Mouse (Mus musculus): ENCODE results near the gene Svop. TPM values are rescaled to one million over a fixed set of nuclear protein-coding genes. Genes with fewer than 3 reads are reported as not detected.

The Svop gene
- polyA plus RNA-seq, 1 experiment from 2014 or later = 83.2 TPM

DNA sequence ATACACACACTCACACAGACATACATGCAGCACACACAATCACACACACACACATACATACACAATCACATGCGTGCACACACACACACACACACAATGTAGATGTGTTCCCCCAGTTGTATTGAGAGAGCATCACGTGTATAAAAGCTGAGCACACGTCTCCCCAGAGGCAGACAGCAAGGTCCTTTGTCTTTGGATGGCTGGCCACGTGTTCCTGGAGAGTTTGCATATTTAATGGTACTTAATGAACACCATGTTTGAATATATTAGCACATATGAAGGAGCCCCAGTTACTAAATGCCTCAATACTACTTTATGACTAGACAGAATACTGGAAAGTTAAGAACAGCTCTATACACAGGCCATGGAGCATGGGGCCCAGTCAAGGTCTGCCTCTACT is 27.4 kb downstream of the Svop start:
- Histone ChIP-seq H3K36me3 (peaks cover 51% of the 10 kb centered on the region), H3K4me3 (no peak overlapping the region), H3K27me3 (no peaks in the 10 kb centered on the region), H3K4me2 (no peak overlapping the region), H3K9ac (no peak overlapping the region), H3K4me1 (replicated peaks) (0 out of 2 replicates have a peak, but pooled peaks cover 4% of the 10 kb centered on the region), H3K9me3 (no peaks in the 10 kb centered on the region), H3K27ac (no peak overlapping the region)
- whole genome bisulfite sequencing = 44% methylated on average over 4 of the region's 4 CpGs
- no peak for ATAC-seq (ENCODE audit: low FRiP score)

DNA sequence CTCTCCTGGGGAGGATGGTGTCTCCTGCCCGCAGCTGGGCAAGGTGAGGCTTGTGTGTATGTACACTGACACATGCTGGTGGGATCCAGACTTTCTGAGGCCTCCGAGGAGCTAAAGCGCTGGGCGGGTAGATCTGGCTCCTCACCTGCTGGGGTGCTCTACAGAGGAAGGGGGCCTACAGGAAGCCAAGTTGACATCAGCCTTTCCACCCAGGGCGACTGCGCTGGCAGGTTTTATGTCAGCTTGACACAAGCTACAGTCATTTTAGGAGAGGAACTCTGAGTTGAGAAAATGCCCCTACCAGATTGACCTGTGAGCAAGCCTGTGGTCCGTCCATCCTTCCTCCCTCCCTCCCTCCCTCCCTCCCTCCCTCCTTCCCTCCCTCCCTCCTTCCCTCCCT is 29.7 kb downstream of the Svop start:
- no peak overlapping the region for H3K9ac ChIP-seq
- H3K4me3 ChIP-seq = no peak overlapping the region
- no peaks in the 10 kb centered on the region for H3K9me3 ChIP-seq
- ATAC-seq (ENCODE audit: low FRiP score) = no peak
- no peak overlapping the region for H3K4me2 ChIP-seq
- H3K27ac ChIP-seq = no peak overlapping the region
- 0 out of 2 replicates have a peak, but pooled peaks cover 4% of the 10 kb centered on the region for H3K4me1 ChIP-seq (replicated peaks)
- H3K36me3 ChIP-seq = peaks cover 64% of the 10 kb centered on the region
- WGBS = 55% methylated on average over 7 of the region's 7 CpGs
- no peaks in the 10 kb centered on the region for H3K27me3 ChIP-seq

DNA sequence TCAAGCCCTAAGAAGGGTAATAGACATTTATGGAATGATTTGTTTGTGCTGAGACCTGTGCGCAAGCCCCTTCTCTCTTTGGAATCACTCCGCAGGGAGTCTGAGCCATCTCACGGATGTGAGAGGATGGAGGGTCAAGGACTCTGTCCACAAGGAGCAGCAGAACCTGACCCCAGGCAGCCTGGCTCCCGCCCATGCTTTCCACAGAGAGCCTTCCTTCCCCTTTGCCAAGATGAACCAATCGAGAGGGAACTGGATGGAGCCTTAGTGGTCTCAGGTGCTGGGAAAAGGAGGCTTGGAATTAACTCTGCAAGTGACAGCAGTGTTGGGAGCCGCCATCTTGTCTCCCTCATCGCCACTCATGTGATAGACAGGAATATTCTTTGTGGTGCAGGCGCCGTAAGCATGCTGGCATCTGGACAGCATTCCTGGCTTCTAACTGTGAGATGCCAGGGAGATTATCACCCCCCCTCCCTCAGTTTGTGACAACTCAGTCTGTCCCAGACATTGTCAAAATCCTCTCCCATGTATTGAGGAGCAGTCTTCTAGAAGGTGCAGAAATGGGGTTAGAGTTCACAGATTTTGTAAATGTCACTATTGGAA is 34.1 kb downstream of the Svop start:
- H3K4me1 ChIP-seq (replicated peaks) = no peaks in the 10 kb centered on the region
- WGBS = 81% methylated on average over 9 of the region's 9 CpGs
- H3K27ac ChIP-seq = no peak overlapping the region
- no peak overlapping the region for H3K4me2 ChIP-seq
- no peak for ATAC-seq (ENCODE audit: low FRiP score)
- peaks cover 74% of the 10 kb centered on the region for H3K36me3 ChIP-seq
- H3K4me3 ChIP-seq = no peak overlapping the region
- H3K9me3 ChIP-seq = no peaks in the 10 kb centered on the region
- no peak overlapping the region for H3K9ac ChIP-seq
- no peaks in the 10 kb centered on the region for H3K27me3 ChIP-seq

DNA sequence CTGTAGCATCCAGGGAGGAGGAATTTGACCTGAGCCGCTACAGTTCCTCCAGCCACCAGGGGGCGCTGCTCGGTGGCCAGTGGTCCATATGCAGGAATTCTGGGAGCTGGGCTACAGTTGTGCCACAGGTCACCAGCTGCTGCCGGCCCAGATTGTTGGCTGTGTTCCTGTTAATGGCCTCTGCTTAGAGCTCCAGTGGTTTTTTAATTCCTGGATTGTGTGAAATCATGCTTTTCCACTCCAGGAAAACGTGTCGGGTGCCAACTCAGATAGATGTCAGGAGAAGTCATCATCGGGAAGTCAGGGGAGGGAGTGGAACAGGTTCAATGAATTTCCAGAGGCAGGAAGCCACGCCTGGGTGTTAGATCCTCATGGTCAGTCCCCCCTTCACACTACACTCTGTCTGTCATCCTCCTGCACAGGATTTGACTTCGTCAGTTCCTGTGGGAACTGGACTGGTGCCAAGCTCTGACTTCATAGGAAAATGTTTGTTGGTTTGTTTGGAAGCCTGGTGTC is 39.1 kb downstream of the Svop start:
- WGBS = 36% methylated on average over 9 of the region's 9 CpGs
- ATAC-seq (ENCODE audit: low FRiP score) = no peak
- Histone ChIP-seq H3K36me3 (peaks cover 64% of the 10 kb centered on the region), H3K4me3 (no peak overlapping the region), H3K9ac (no peak overlapping the region), H3K4me2 (no peak overlapping the region), H3K9me3 (no peaks in the 10 kb centered on the region), H3K4me1 (replicated peaks) (peaks cover 11% of the 10 kb centered on the region), H3K27me3 (no peaks in the 10 kb centered on the region), H3K27ac (no peak overlapping the region)

DNA sequence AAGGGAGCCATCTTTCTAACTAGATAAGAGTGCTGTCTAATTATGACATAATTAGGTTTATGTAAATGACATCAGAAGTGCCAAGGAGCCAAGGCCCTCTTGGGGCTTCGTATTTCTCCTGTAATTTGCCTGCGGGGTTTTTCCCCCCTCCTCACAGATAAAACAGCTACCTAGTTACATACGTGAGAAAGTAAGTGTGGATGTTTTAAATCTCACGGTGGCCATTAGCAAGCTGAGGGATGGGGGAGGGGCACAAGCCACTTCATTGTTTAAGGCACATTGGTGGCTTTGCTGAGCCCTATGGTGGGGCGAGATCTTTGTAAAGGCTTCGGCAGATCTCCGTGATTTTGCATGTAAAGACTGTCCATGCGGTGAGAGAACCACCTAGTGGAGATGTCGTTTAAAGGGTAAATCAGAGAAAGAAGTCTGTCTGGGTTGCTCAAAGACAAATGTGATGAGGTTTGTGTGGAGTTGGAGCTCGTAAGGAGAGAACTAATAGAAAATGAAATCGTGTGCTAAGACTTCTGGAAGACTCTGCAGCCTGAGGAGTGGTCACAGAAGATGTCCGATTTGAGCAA is 42.5 kb downstream of the Svop start:
- H3K36me3 ChIP-seq = peaks cover 44% of the 10 kb centered on the region
- H3K27ac ChIP-seq = peak overlapping the region; percentile 37; the same call in 1 of the 2 replicates
- 49% methylated on average over 12 of the region's 12 CpGs for WGBS
- H3K9me3 ChIP-seq = no peaks in the 10 kb centered on the region
- no peak overlapping the region for H3K9ac ChIP-seq
- H3K4me1 ChIP-seq (replicated peaks) = peaks cover 11% of the 10 kb centered on the region
- no peak for ATAC-seq (ENCODE audit: low FRiP score)
- H3K4me2 ChIP-seq = no peak overlapping the region
- H3K4me3 ChIP-seq = no peak overlapping the region
- H3K27me3 ChIP-seq = no peaks in the 10 kb centered on the region

DNA sequence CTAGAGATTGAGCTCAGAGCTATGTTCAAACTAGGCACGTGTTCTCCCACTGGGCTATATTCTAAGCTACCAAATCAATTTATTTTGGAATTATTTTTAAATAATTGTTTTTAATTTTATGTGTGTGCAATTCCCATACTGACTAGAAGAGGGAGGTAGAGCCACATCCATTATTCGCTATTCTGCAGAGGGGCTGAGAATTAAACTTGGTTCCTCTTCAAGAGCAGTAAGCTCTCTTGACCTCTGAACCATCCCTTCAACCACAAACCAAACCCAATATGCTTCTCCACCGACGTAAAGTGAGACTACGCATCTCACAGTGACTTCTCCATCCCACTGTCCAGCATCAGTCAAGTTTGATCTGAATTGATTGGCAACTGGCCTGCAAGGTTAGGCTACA is 44.2 kb downstream of the Svop start:
- Histone ChIP-seq H3K27ac (no peak overlapping the region), H3K9ac (no peak overlapping the region), H3K4me1 (replicated peaks) (peaks cover 11% of the 10 kb centered on the region), H3K27me3 (0 out of 2 replicates have a peak, but pooled peaks cover 5% of the 10 kb centered on the region), H3K4me3 (no peak overlapping the region), H3K9me3 (no peaks in the 10 kb centered on the region), H3K36me3 (peaks cover 51% of the 10 kb centered on the region), H3K4me2 (no peak overlapping the region)
- 89% methylated on average over 5 of the region's 5 CpGs for WGBS
- ATAC-seq (ENCODE audit: low FRiP score) = no peak

DNA sequence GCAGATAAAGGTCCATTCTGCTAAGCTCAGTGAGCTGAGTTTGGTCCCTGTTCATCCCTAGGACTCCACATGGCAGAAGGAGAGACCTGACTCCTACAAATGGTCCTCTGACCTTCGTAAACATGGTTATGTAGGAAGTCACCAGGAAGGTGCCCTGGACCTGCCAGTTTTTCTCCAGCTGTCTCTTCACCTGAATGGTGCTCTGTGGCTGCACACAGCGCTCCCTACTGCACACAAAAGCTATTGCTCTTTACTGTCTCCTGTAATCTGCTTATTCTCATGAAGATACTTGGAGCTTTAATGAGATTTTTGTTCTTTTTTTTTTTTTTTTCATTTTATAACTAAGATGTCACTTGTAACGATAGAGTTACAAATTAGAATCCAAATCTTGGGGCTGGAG is 44.8 kb downstream of the Svop start:
- no peak overlapping the region for H3K4me2 ChIP-seq
- no peak overlapping the region for H3K9ac ChIP-seq
- no peak overlapping the region for H3K27ac ChIP-seq
- ATAC-seq (ENCODE audit: low FRiP score) = no peak
- peaks cover 53% of the 10 kb centered on the region for H3K36me3 ChIP-seq
- H3K27me3 ChIP-seq = 0 out of 2 replicates have a peak, but pooled peaks cover 5% of the 10 kb centered on the region
- 54% methylated on average over 3 of the region's 3 CpGs for WGBS
- no peak overlapping the region for H3K4me3 ChIP-seq
- H3K9me3 ChIP-seq = no peaks in the 10 kb centered on the region
- peaks cover 11% of the 10 kb centered on the region for H3K4me1 ChIP-seq (replicated peaks)

DNA sequence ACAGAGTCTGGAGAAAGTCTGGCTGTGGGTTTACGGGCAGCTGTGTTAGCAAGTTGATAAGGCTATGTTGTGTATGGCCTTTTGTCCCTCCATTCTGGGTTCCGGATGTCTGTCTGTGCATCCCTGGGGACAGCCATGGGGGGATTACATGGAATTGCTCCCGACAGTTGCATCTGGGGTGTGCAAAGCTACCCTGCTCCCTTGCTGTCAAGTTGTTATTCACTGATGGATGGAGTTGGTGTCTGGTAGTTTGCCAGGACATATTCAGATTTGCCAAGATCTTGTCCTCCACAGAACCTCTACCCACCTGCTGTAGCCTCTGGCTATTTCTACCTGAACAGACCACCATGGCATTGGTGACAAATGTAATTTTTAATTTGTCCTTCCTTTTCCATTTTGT is 45.2 kb downstream of the Svop start:
- Histone ChIP-seq H3K36me3 (peaks cover 53% of the 10 kb centered on the region), H3K4me2 (no peak overlapping the region), H3K27me3 (0 out of 2 replicates have a peak, but pooled peaks cover 5% of the 10 kb centered on the region), H3K9ac (no peak overlapping the region), H3K4me1 (replicated peaks) (peaks cover 11% of the 10 kb centered on the region), H3K9me3 (no peaks in the 10 kb centered on the region), H3K4me3 (no peak overlapping the region), H3K27ac (no peak overlapping the region)
- WGBS = 66% methylated on average over 3 of the region's 3 CpGs
- no peak for ATAC-seq (ENCODE audit: low FRiP score)

DNA sequence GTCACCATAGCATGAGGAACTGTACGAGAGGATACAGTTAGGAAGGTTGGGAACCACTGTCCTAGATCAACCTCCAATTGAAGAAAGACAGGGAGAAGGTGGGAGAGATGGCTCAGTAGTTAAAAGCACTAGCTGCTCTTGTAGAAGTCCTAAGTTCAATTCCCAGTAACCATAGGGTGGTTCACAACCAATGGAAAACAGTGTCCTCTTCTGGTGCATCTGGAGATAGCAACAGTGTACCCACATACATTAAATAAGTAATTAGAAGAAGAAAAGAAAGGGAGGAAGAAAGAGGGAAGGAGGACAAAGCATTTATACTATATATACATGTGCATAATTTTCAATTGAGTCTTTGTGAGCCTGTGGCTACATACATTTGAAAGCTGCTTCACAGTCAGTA is 46.2 kb downstream of the Svop start:
- H3K4me2 ChIP-seq = no peak overlapping the region
- no peak overlapping the region for H3K9ac ChIP-seq
- no peak for ATAC-seq (ENCODE audit: low FRiP score)
- no peaks in the 10 kb centered on the region for H3K9me3 ChIP-seq
- H3K27ac ChIP-seq = no peak overlapping the region
- WGBS = 89% methylated on average over 1 of the region's 1 CpGs
- H3K4me1 ChIP-seq (replicated peaks) = peaks cover 15% of the 10 kb centered on the region
- no peak overlapping the region for H3K4me3 ChIP-seq
- H3K36me3 ChIP-seq = peaks cover 52% of the 10 kb centered on the region
- H3K27me3 ChIP-seq = 0 out of 2 replicates have a peak, but pooled peaks cover 5% of the 10 kb centered on the region

DNA sequence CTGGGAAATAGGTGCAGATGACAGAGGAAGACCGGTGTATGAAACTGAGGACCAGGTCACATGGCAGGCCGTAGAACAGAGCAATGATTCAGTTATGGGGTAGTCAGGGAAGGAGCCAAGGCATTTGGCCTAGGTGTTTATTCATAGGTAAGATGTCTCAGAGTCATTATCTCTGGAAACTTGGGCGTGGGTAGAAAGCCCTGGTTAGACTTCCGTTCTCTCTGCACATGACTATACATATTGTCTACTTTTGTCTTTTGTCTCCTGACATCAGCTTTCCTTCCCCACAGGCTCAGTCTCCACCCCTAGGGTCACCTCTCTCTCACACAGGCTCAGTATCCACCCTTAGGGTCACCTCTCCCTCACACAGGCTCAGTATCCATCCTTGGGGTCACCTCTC is 47.6 kb downstream of the Svop start:
- Histone ChIP-seq H3K4me3 (no peak overlapping the region), H3K4me1 (replicated peaks) (peaks cover 8% of the 10 kb centered on the region), H3K27ac (no peak overlapping the region), H3K9ac (no peak overlapping the region), H3K27me3 (0 out of 2 replicates have a peak, but pooled peaks cover 5% of the 10 kb centered on the region), H3K4me2 (no peak overlapping the region), H3K9me3 (no peaks in the 10 kb centered on the region), H3K36me3 (peaks cover 48% of the 10 kb centered on the region)
- ATAC-seq (ENCODE audit: low FRiP score) = no peak
- WGBS = 88% methylated on average over 4 of the region's 4 CpGs

DNA sequence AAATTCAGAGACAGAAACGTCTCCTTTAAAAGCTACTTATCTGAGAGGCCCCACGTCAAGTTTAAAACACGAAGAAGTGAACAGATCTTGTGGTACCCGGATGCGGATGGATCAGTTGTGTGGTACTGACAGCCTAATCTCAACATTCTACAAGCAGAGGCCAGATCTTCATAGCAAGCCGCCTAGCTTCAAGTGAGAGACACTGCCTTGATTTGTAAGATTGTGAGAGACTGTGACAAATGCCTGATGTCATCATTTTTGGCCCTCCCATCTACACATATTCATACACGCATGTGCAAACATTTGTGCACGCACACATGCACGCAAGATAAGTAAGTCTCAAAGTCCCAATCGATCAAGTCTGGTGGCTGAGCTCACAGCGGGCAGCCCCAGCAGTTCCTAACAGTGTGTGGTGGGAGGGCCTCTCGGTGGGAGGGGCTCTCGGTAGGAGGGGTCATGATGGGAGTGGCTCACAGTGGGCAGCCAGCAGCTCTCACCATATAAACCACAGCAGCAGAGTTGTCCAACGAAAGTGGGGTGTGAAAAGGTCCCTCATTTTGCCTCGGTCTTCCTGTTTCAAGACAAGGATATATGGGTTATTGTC is 49.9 kb downstream of the Svop start:
- no peak overlapping the region for H3K27ac ChIP-seq
- peaks cover 4% of the 10 kb centered on the region for H3K4me1 ChIP-seq (replicated peaks)
- 0 out of 2 replicates have a peak, but pooled peaks cover 5% of the 10 kb centered on the region for H3K27me3 ChIP-seq
- ATAC-seq (ENCODE audit: low FRiP score) = no peak
- 23% methylated on average over 15 of the region's 15 CpGs for WGBS
- H3K9ac ChIP-seq = no peak overlapping the region
- no peaks in the 10 kb centered on the region for H3K9me3 ChIP-seq
- no peak overlapping the region for H3K4me2 ChIP-seq
- peaks cover 68% of the 10 kb centered on the region for H3K36me3 ChIP-seq
- no peak overlapping the region for H3K4me3 ChIP-seq

DNA sequence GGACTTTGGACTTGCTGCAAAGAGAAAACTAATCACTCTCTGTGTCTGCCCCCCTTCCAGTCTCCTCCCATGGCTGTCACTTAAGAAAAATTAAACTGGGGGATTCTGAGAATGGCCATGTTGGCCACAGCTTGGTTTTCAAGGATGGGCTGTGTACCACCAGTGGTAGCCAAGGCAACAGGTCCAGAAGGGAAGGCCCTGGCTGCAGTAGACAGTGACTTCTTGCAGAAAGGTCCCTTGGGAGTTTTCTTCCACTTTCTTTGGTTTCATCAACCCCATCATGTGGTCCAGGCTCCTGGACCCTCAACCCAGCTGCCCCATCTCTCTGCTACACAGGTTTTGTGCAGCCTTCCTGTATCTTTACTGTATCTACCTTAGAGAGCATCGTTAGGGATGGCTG is 50.5 kb downstream of the Svop start:
- Histone ChIP-seq H3K9ac (no peak overlapping the region), H3K36me3 (peaks cover 68% of the 10 kb centered on the region), H3K4me3 (no peak overlapping the region), H3K27ac (no peak overlapping the region), H3K27me3 (0 out of 2 replicates have a peak, but pooled peaks cover 5% of the 10 kb centered on the region), H3K9me3 (no peaks in the 10 kb centered on the region), H3K4me1 (replicated peaks) (peaks cover 4% of the 10 kb centered on the region), H3K4me2 (no peak overlapping the region)
- WGBS = 58% methylated on average over 1 of the region's 1 CpGs
- no peak for ATAC-seq (ENCODE audit: low FRiP score)
